Mouse (Mus musculus) thymus, adult 2 months (tissue): ENCODE results near the gene Gm43302.
"Not testable (repeated sequence)": the region's sequence is repeated elsewhere in the genome, so short reads cannot be mapped to it uniquely, and the experiment has no call there.

Experiments
- CTCF ChIP-seq: fragments of 200-500 bp; IDR thresholded peaks from 2 replicates; pipeline ENCODE4 v1.5.1; 2012; ENCODE audit warnings: mild to moderate bottlenecking, control low read depth, low read length, moderate library complexity, borderline replicate concordance; ENCODE audit not compliant: control insufficient read depth, poor library complexity, insufficient read depth; ENCODE audit errors: extremely low read depth
- POLR2A ChIP-seq: fragments of 200-500 bp; IDR thresholded peaks from 2 replicates; pipeline ENCODE4 v1.6.1; 2012; ENCODE audit warnings: mild to moderate bottlenecking, low read length, control low read depth, moderate library complexity; ENCODE audit not compliant: control insufficient read depth, poor library complexity, insufficient read depth; ENCODE audit errors: extremely low read depth

GRCm38 (mm10) chr5:105306946-105307345 lies 13.5 kb upstream of the Gm43302 start:
- not testable (repeated sequence) for TF ChIP-seq POLR2A, CTCF
